Mouse (Mus musculus): ENCODE results near the gene Brwd1.
"Not testable (repeated sequence)": the region's sequence is repeated elsewhere in the genome, so short reads cannot be mapped to it uniquely, and the experiment has no call there.

The Brwd1 gene

GRCm38 (mm10) chr16:95984911-95985310 lies 97.4 kb downstream of the Brwd1 start:
- DNase-seq (ENCODE audit: low spot score in 2 of 2): no peak

- DNase-seq (ENCODE audit: low spot score in 2 of 2): no peak
These were observed 98.7 kb downstream of the Brwd1 start for GRCm38 (mm10) chr16:95983601-95984000.

- no peak for DNase-seq (ENCODE audit: low spot score in 2 of 2)
These were observed 111.5 kb downstream of the Brwd1 start for GRCm38 (mm10) chr16:95970841-95971240.

GRCm38 (mm10) chr16:95967455-95967854 lies 114.9 kb downstream of the Brwd1 start:
- DNase-seq (ENCODE audit: low spot score in 2 of 2): no peak

- no peak for DNase-seq (ENCODE audit: low spot score in 2 of 2)
These were observed 117.8 kb downstream of the Brwd1 start for GRCm38 (mm10) chr16:95964427-95965023.

GRCm38 (mm10) chr16:95961484-95961883 lies 120.8 kb downstream of the Brwd1 start:
- DNase-seq (ENCODE audit: low spot score in 2 of 2): not testable (repeated sequence)

- DNase-seq (ENCODE audit: low spot score in 2 of 2): not testable (repeated sequence)
These were observed 121.6 kb downstream of the Brwd1 start for GRCm38 (mm10) chr16:95960689-95961088.

GRCm38 (mm10) chr16:95958080-95958479 lies 124.2 kb downstream of the Brwd1 start:
- no peak for DNase-seq (ENCODE audit: low spot score in 2 of 2)

- no peak for DNase-seq (ENCODE audit: low spot score in 2 of 2)
These were observed 125.7 kb downstream of the Brwd1 start for GRCm38 (mm10) chr16:95956618-95957017.

GRCm38 (mm10) chr16:95955716-95956346 lies 126.5 kb downstream of the Brwd1 start:
- DNase-seq (ENCODE audit: low spot score in 2 of 2): no peak

- DNase-seq (ENCODE audit: low spot score in 2 of 2): no peak
These were observed 128.0 kb downstream of the Brwd1 start for GRCm38 (mm10) chr16:95954341-95954740.

GRCm38 (mm10) chr16:95953159-95953650 lies 129.1 kb downstream of the Brwd1 start:
- DNase-seq (ENCODE audit: low spot score in 2 of 2): no peak

- DNase-seq (ENCODE audit: low spot score in 2 of 2): no peak
These were observed 130.9 kb downstream of the Brwd1 start for GRCm38 (mm10) chr16:95951471-95951870.

- DNase-seq (ENCODE audit: low spot score in 2 of 2): peak in 1 of 2 experiments; percentile 36
These were observed 136.7 kb downstream of the Brwd1 start for GRCm38 (mm10) chr16:95945389-95946311.

- DNase-seq (ENCODE audit: low spot score in 2 of 2): no peak
These were observed 139.1 kb downstream of the Brwd1 start for GRCm38 (mm10) chr16:95943186-95943585.
